Mouse (Mus musculus) spleen, adult 18-20 months (tissue): Measurements from ENCODE around the gene Primpol.

Experiments used
- DNase-seq, 2 experiments: peaks; one replicate each; pipeline ENCODE4 v3.0.0; 2022; ENCODE audit warnings: mixed read lengths in 2 of 2

Primpol gene

GRCm38 (mm10) chr8:46551615-46552440 lies 65.2 kb downstream of the Primpol start, which contains the start of gene Cenpu:
Gene Cenpu (plus strand): TSS chr8:46552028.
- DNase-seq, result peak; percentile 97 to 99

- DNase-seq, result no peak
These were observed 66.0 kb downstream of the Primpol start for GRCm38 (mm10) chr8:46551029-46551428.

DNA sequence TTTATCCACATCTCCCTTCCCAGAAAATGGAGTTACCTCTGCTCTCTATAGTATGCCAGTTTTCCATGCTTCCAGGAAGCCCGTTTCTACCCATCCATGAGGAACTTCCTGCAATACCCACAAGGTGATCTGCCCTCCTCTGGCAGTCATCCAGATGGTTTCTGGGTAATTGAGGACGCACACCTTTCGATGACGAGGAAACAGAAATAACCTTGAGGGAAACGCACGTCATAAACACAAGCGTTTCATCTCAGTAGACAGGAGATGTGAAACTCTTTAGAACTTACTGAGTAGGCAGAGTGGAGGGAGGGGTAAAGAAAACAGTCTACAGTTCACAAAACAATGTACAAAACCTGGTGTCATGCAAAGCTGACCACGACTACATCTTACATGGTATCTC lies 67.0 kb downstream of the Primpol start:
- no peak for DNase-seq

- no peak for DNase-seq
These were observed 69.8 kb downstream of the Primpol start for GRCm38 (mm10) chr8:46547245-46547644.

DNA sequence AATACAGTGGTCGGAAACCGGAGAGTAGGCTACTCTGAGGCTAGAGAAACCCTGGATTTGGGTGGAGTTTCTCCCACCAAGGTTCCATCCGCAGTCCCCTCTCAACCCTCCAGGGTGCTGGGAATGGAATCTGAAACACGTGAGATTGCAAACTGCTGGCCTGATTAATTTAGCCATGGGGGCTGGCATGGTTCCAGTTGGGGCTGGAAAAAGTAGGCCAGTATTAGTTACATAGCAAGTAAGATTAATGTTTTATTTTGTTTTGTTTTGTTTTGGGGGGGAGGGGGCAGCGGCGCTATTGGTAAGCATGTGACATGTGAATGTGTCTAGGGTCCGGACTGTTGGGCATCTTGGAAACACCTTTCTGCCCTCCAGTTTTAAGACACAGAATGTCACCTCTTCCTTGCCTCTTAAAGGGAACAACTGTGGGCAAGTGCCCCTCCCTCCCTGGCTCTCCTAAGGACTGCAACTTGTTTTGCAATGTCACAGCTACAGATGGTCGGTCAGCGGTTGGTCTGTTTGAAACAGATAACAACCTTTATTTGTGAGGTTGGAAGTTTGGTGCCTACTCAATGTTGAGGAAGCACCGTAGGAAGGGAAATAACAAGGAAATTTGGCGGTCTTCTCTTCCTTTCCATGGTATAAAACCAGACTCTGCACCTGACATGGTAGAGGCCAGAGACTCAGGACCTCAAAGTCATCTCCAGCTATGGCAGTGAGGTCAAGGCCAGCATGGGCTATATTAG lies 70.4 kb downstream of the Primpol start:
- DNase-seq, result no peak

DNA sequence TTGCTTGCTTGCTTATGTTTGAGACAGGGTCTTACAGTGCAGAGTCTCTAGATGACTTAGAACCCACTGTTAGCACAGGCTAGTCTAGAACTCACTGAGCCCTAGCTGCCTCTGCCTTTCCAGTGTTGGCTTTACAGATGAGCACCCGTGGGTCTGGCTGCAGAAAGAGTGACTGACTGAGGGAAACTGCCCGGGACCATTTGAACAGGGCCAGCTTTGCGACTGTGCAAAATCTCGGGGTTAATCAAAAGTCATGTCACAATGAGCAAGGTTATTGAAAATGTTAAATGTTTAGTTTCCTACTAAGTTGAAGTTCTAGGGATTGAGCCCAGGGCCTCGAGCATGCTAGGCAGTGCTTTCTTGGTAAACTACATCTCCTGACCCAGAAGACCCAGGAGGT lies 71.2 kb downstream of the Primpol start:
- no peak for DNase-seq

- no peak for DNase-seq
These were observed 73.3 kb downstream of the Primpol start for GRCm38 (mm10) chr8:46543662-46544061.

GRCm38 (mm10) chr8:46543191-46543590 lies 73.8 kb downstream of the Primpol start:
- DNase-seq, result no peak

DNA sequence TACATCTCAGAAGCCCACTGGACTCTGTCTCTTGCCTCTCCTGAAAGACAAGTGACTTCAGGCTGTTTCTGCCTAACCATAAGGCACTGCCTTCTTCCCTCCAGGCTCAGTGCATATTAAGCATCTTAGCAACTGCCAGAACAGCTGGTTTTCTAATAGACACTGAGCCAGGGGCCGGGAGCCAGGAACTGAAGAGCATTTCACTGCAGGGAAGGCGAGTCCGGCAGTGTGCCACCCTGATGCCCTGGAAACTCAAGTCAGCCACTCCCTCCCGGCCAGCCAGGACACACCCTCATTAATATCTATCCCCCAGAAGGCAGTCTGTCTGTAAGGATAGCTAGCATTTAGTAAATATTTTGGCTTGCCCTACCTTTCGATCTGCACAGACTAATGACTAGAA lies 77.3 kb downstream of the Primpol start:
- no peak for DNase-seq

GRCm38 (mm10) chr8:46533926-46534325 lies 83.1 kb downstream of the Primpol start:
- no peak for DNase-seq

DNA sequence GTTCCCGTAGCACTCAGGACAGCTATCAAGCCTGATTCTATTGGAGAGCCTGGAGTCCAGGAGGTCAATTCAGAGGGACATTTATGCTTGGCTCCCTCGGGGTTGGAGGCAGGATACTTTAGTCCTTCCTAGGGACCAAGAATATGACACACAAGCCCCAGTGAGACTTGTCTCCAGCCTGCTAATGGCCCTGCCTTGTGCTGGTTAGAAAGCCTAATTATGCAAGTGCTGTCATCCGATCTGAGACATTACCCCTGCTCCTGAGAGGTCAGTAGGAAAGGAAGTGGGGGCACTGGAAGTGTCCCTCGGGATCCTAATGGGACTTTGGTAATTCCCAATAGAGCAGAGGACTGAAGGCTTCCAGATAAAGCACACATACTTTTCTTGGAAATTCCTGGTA lies 86.5 kb downstream of the Primpol start:
- no peak for DNase-seq

- DNase-seq, result no peak
These were observed 87.5 kb downstream of the Primpol start for GRCm38 (mm10) chr8:46529508-46529907.

DNA sequence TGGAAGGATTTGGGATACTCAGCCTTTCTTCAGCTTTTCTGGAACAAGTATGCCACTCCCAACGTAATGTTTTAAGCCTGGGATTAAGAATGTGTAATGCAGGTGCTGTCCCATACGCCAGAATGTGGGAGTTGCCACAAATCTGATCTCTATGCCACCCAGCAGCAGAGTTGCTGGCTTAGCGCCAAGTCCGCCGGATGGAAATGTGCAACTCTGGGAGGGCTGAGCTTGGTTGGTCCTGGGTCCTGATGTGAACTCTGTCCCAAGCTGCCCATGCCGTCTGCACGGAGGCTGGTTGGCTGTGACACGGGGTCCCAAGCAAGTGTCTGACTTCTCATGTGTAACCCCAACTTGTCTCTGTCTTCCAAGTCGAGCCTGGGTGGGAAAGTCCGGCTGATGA lies 90.2 kb downstream of the Primpol start:
- DNase-seq, result no peak

GRCm38 (mm10) chr8:46526098-46526497 lies 90.9 kb downstream of the Primpol start:
- no peak for DNase-seq
